8 mouse cellular contexts compared by ENCODE assay signal in the genomic region with DNA sequence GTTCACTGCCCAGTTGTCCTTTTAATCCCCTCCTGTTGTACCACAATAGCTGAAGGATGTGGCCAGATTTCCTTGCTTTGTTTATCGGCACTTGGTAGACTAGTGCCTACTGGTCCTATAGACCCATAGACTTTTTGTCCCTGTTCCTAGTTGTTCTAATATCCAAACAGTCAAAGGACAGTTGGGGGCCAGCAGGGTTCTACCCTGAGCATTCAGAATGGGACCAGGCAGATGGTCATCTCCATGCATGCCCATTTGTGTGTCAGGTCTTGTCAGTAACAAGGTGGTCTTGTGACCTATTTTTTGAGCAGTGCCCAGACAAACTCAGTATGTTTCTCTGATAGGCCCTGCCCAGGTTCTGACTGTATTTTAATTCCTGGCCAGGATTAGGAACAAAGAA. TPM values are rescaled to one million over a fixed set of nuclear protein-coding genes. Genes with fewer than 3 reads are reported as not detected.
DNase-seq lines count a peak whose midpoint lies in the region; ATAC-seq and TF ChIP-seq lines count a peak whose summit lies in the region.

No protein-coding gene starts in this region.

- ATAC-seq in heart, embryonic 16.5 days (replicated peaks; ENCODE audit: extremely low read depth, insufficient read depth, low FRiP score): no peak
- ATAC-seq in midbrain, embryonic 12.5 days (ENCODE audit: low FRiP score, low read depth): no peak

- no peaks in the 10 kb centered on the region for H3K27me3 ChIP-seq in heart, embryonic 16.5 days (ENCODE audit: control insufficient read depth, insufficient read depth, low read length)
- H3K27me3 ChIP-seq in hindbrain, embryonic 10.5 days (ENCODE audit: insufficient read depth, poor library complexity, severe bottlenecking): peaks cover 28% of the 10 kb centered on the region
- H3K27me3 ChIP-seq in midbrain, embryonic 12.5 days: peaks cover 32% of the 10 kb centered on the region

- H3K4me3 ChIP-seq in heart, embryonic 16.5 days (ENCODE audit: low read length): peak overlapping the region; percentile 75
- peak overlapping the region; percentile 90 for H3K4me3 ChIP-seq in bone marrow macrophage, adult 2 months (ENCODE audit: insufficient read depth, low read length)
- peak overlapping the region; percentile 83 for H3K4me3 ChIP-seq in hindbrain, embryonic 10.5 days
- H3K4me3 ChIP-seq in midbrain, embryonic 12.5 days: peak overlapping the region; percentile 70

- H3K27ac ChIP-seq in heart, embryonic 16.5 days (ENCODE audit: low read length): peak overlapping the region; percentile 84
- H3K27ac ChIP-seq in bone marrow macrophage, adult 2 months (ENCODE audit: insufficient read depth, low read depth, low read length): 0 out of 2 replicates have a peak overlapping the region, but pooled peaks have one; percentile 78
- H3K27ac ChIP-seq in hindbrain, embryonic 10.5 days: peak overlapping the region; percentile 95
- H3K27ac ChIP-seq in midbrain, embryonic 12.5 days (replicated peaks): no peak overlapping the region

- peak overlapping the region; percentile 86 for H3K4me2 ChIP-seq in heart, embryonic 16.5 days (ENCODE audit: low read depth, low read length)
- peak overlapping the region; percentile 69 for H3K4me2 ChIP-seq in midbrain, embryonic 12.5 days (replicated peaks)

- H3K9ac ChIP-seq in heart, embryonic 16.5 days (ENCODE audit: low read length): peak overlapping the region; percentile 85
- peak overlapping the region; percentile 79 for H3K9ac ChIP-seq in midbrain, embryonic 12.5 days (replicated peaks)

- no peak for DNase-seq in heart, postnatal 14 days
- no peak for DNase-seq in hindbrain, embryonic 10.5 days (ENCODE audit: low spot score)
- DNase-seq in ovary, adult 18-20 months (ENCODE audit: low spot score): no peak
- DNase-seq in left cerebral cortex, postnatal 25 days (ENCODE audit: low spot score in 2 of 2): no peak
- no peak for DNase-seq in Muller cell, postnatal 12 days (ENCODE audit: inconsistent ontology term)

- intact Hi-C loops in heart, postnatal 14 days (cut with DNase I): no loop called here
- intact Hi-C loops in left cerebral cortex, postnatal 25 days (cut with DNase I): no loop called here

- 36% methylated on average over 1 of the region's 1 CpGs for WGBS in heart, embryonic 16.5 days
- 55% methylated on average over 1 of the region's 1 CpGs for WGBS in hindbrain, embryonic 10.5 days
- WGBS in midbrain, embryonic 12.5 days: 50% methylated on average over 1 of the region's 1 CpGs

- no peak for TF ChIP-seq CTCF in bone marrow macrophage, adult 2 months (IDR thresholded peaks at IDR 0.05; ENCODE audit: low read depth, low read length)

- peaks cover 5% of the 10 kb centered on the region for H3K36me3 ChIP-seq in heart, embryonic 16.5 days (ENCODE audit: control insufficient read depth, insufficient read depth)
- peaks cover 43% of the 10 kb centered on the region for H3K36me3 ChIP-seq in hindbrain, embryonic 10.5 days
- H3K36me3 ChIP-seq in midbrain, embryonic 12.5 days: peaks cover 30% of the 10 kb centered on the region

- TF ChIP-seq POLR2A in bone marrow macrophage, adult 2 months (IDR thresholded peaks at IDR 0.05; ENCODE audit: borderline replicate concordance, low read depth, low read length): no peak

- peaks cover 37% of the 10 kb centered on the region for H3K4me1 ChIP-seq in heart, embryonic 16.5 days (ENCODE audit: control insufficient read depth, insufficient read depth, low read length)
- peaks cover 51% of the 10 kb centered on the region for H3K4me1 ChIP-seq in bone marrow macrophage, adult 2 months (ENCODE audit: control insufficient read depth, insufficient read depth, low read length)
- H3K4me1 ChIP-seq in hindbrain, embryonic 10.5 days (replicated peaks): peaks cover 47% of the 10 kb centered on the region
- peaks cover 24% of the 10 kb centered on the region for H3K4me1 ChIP-seq in midbrain, embryonic 12.5 days

- H3K9me3 ChIP-seq in heart, embryonic 16.5 days (replicated peaks; ENCODE audit: control insufficient read depth, low read length): no peaks in the 10 kb centered on the region
- no peaks in the 10 kb centered on the region for H3K9me3 ChIP-seq in hindbrain, embryonic 10.5 days
- no peaks in the 10 kb centered on the region for H3K9me3 ChIP-seq in midbrain, embryonic 12.5 days

RNA-seq across cellular contexts. Expression of gene Mpg, which starts 0.7 kb away (rescaled TPM):
- 19.1 and 20.4 TPM in 2 replicates for polyA plus RNA-seq in heart, embryonic 16.5 days (2015; fragmentation: Nextera tagmentation; extraction: Ambion mirVana)
- total RNA-seq in heart, postnatal 14 days (2021): 1 to 10 TPM; 6.5 to 8.5 TPM
- polyA plus RNA-seq in bone marrow macrophage, adult 2 months (2012; ENCODE audit: insufficient read depth, insufficient read length, missing spikeins): 13.8 and 15.3 TPM in 2 replicates
- 34.2 and 36.3 TPM in 2 replicates for polyA plus RNA-seq in hindbrain, embryonic 10.5 days (2016; fragmentation: Nextera tagmentation; extraction: Ambion mirVana)
- 26.6 and 30.6 TPM in 2 replicates for polyA plus RNA-seq in midbrain, embryonic 12.5 days (2016; fragmentation: Nextera tagmentation; extraction: Ambion mirVana)
- total RNA-seq in left cerebral cortex, postnatal 25 days (2021): 10 to 100 TPM; 20.0 to 20.8 TPM

RNA-seq across cellular contexts. Expression of gene Rhbdf1, which starts 4.9 kb away (rescaled TPM):
- 35.6 and 44.2 TPM in 2 replicates for polyA plus RNA-seq in heart, embryonic 16.5 days (2015; fragmentation: Nextera tagmentation; extraction: Ambion mirVana)
- total RNA-seq in heart, postnatal 14 days (2021): 10 to 100 TPM; 22.3 to 23.3 TPM
- 3.4 and 4.7 TPM in 2 replicates for polyA plus RNA-seq in bone marrow macrophage, adult 2 months (2012; ENCODE audit: insufficient read depth, insufficient read length, missing spikeins)
- 31.3 and 32.9 TPM in 2 replicates for polyA plus RNA-seq in hindbrain, embryonic 10.5 days (2016; fragmentation: Nextera tagmentation; extraction: Ambion mirVana)
- polyA plus RNA-seq in midbrain, embryonic 12.5 days (2016; fragmentation: Nextera tagmentation; extraction: Ambion mirVana): 19.1 and 23.5 TPM in 2 replicates
- total RNA-seq in left cerebral cortex, postnatal 25 days (2021): 10 to 100 TPM; 13.5 to 15.7 TPM

RNA-seq across cellular contexts. Expression of gene Snrnp25, which starts 21.8 kb away (rescaled TPM):
- polyA plus RNA-seq in heart, embryonic 16.5 days (2015; fragmentation: Nextera tagmentation; extraction: Ambion mirVana): 42.6 and 50.9 TPM in 2 replicates
- 10 to 100 TPM; 11.4 to 11.5 TPM for total RNA-seq in heart, postnatal 14 days (2021)
- polyA plus RNA-seq in bone marrow macrophage, adult 2 months (2012; ENCODE audit: insufficient read depth, insufficient read length, missing spikeins): 29.6 and 40.2 TPM in 2 replicates
- 97.6 and 103 TPM in 2 replicates for polyA plus RNA-seq in hindbrain, embryonic 10.5 days (2016; fragmentation: Nextera tagmentation; extraction: Ambion mirVana)
- 53.3 and 66.7 TPM in 2 replicates for polyA plus RNA-seq in midbrain, embryonic 12.5 days (2016; fragmentation: Nextera tagmentation; extraction: Ambion mirVana)
- 10 to 100 TPM; 23.7 to 23.9 TPM for total RNA-seq in left cerebral cortex, postnatal 25 days (2021)

RNA-seq across cellular contexts. Expression of gene Il9r, which starts 27.0 kb away (rescaled TPM):
- polyA plus RNA-seq in heart, embryonic 16.5 days (2015; fragmentation: Nextera tagmentation; extraction: Ambion mirVana): 0.74 and 1.4 TPM in 2 replicates
- total RNA-seq in heart, postnatal 14 days (2021): under 1 TPM in 1 of 2 experiments, not detected in 1; 0.61 TPM
- polyA plus RNA-seq in bone marrow macrophage, adult 2 months (2012; ENCODE audit: insufficient read depth, insufficient read length, missing spikeins): not detected in 2 replicates
- not detected in 2 replicates for polyA plus RNA-seq in hindbrain, embryonic 10.5 days (2016; fragmentation: Nextera tagmentation; extraction: Ambion mirVana)
- polyA plus RNA-seq in midbrain, embryonic 12.5 days (2016; fragmentation: Nextera tagmentation; extraction: Ambion mirVana): not detected in 2 replicates
- total RNA-seq in left cerebral cortex, postnatal 25 days (2021): not detected

RNA-seq across cellular contexts. Expression of gene Nprl3, which starts 40.5 kb away (rescaled TPM):
- 30.4 and 33.0 TPM in 2 replicates for polyA plus RNA-seq in heart, embryonic 16.5 days (2015; fragmentation: Nextera tagmentation; extraction: Ambion mirVana)
- total RNA-seq in heart, postnatal 14 days (2021): 10 to 100 TPM; 24.9 to 29.3 TPM
- polyA plus RNA-seq in bone marrow macrophage, adult 2 months (2012; ENCODE audit: insufficient read depth, insufficient read length, missing spikeins): 14.2 and 18.5 TPM in 2 replicates
- 41.1 and 45.6 TPM in 2 replicates for polyA plus RNA-seq in hindbrain, embryonic 10.5 days (2016; fragmentation: Nextera tagmentation; extraction: Ambion mirVana)
- polyA plus RNA-seq in midbrain, embryonic 12.5 days (2016; fragmentation: Nextera tagmentation; extraction: Ambion mirVana): 44.7 and 47.0 TPM in 2 replicates
- total RNA-seq in left cerebral cortex, postnatal 25 days (2021): 10 to 100 TPM; 42.5 to 50.0 TPM
